Mouse (Mus musculus) intestine, embryonic 14.5 days (tissue): ENCODE results near the gene Tm4sf4. TPM values are rescaled to one million over a fixed set of nuclear protein-coding genes. Genes with fewer than 3 reads are reported as not detected.

Experiments used
- ATAC-seq: fragments of 200-750 bp; cut with Nextera tagmentation; replicated peaks from 2 replicates; pipeline ENCODE4 v1.8.0; 2017; ENCODE audit warnings: low read depth, moderate number of reproducible peaks, moderate TSS enrichment, moderate library complexity; ENCODE audit not compliant: low FRiP score, low TSS enrichment
- DNase-seq: peaks from one replicate; pipeline ENCODE4 v3.0.0-alpha.2; 2018; ENCODE audit warnings: low spot score
- H3K27ac ChIP-seq: fragments of 300-500 bp; sonication (generic); 2 replicates; pipeline ENCODE4 v1.5.1; 2014; ENCODE audit warnings: low read depth, mild to moderate bottlenecking, control low read depth
- H3K27me3 ChIP-seq: fragments of 300-500 bp; sonication (generic); replicated peaks from 2 replicates; pipeline ENCODE4 v1.6.1; 2014; ENCODE audit warnings: low read length, control low read depth; ENCODE audit not compliant: control insufficient read depth, insufficient read depth
- H3K36me3 ChIP-seq: fragments of 300-500 bp; sonication (generic); 2 replicates; pipeline ENCODE4 v1.6.1; 2014; ENCODE audit warnings: low read length, control low read depth; ENCODE audit not compliant: control insufficient read depth, insufficient read depth
- H3K4me1 ChIP-seq: fragments of 300-500 bp; sonication (generic); replicated peaks from 2 replicates; pipeline ENCODE4 v1.6.1; 2014; ENCODE audit warnings: low read length, control low read depth, mixed read lengths; ENCODE audit not compliant: control insufficient read depth, insufficient read depth
- H3K4me2 ChIP-seq: fragments of 300-500 bp; sonication (generic); 2 replicates; pipeline ENCODE4 v1.6.1; 2014; ENCODE audit warnings: low read length
- H3K4me3 ChIP-seq: fragments of 300-500 bp; sonication (generic); 2 replicates; pipeline ENCODE4 v1.5.1; 2014; ENCODE audit warnings: low read depth, low read length, control low read depth, mixed read lengths
- H3K9ac ChIP-seq: fragments of 300-500 bp; sonication (generic); 2 replicates; pipeline ENCODE4 v1.6.1; 2014; ENCODE audit warnings: mild to moderate bottlenecking, low read length
- H3K9me3 ChIP-seq: fragments of 300-500 bp; sonication (generic); 2 replicates; pipeline ENCODE4 v1.6.1; 2016; ENCODE audit warnings: low read length, control low read depth; ENCODE audit not compliant: control insufficient read depth
- WGBS: fragments of 180-500 bp; shearing (Covaris S2); extraction: QIAGEN DNeasy Blood & Tissue Kit; methylation state at CpG from one replicate; pipeline ENCODE4 v1.1.7; 2014; 5-methylcytosine and 5-hydroxymethylcytosine counted together
- polyA plus RNA-seq: library from polyadenylated mRNA; unstranded; fragments of >200 nt; fragmentation: Nextera tagmentation; extraction: Ambion mirVana; gene quantifications from 2 replicates; pipeline ENCODE4 v1.2.1, GENCODE M21; 2014

The Tm4sf4 gene
- 43.0 and 53.0 TPM in 2 replicates for polyA plus RNA-seq

DNA sequence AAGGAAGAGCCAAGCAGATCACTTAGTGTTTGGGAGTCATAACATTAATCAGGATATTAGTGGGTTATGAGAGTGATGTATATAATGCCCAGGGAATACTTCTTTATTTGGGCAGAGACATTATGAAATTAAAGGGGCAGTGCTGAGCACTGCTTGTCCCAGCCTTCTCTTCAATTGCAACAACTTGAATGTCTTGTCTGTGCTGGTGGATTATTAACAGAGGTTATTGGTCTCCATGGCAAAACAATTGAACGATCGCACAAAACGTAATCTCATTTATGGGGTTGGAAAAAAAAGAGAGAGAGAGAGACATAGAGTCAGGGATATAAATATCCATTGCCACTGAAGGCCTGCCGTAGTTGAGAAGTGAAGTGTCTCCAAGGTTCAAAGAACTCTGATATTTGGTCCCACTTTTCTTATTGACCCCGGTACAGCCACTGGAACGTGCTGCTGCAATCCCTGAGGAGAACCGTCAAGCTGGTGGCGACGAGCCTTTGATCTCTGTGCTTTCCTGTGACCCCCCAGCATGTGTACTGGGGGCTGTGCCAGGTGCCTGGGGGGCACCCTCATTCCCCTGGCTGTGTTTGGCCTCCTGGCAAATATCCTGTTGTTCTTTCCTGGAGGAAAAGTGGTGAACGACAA lies at the start of gene Tm4sf4:
Tm4sf4 (plus strand) TSS at position 226 of the 642 bp plus-strand sequence.
- no peaks in the 10 kb centered on the region for H3K36me3 ChIP-seq

GRCm38 (mm10) chr3:57386423-57386822 lies 38.7 kb upstream of the Tm4sf4 start:
- Histone ChIP-seq H3K9ac (no peak overlapping the region), H3K4me2 (no peak overlapping the region), H3K36me3 (no peaks in the 10 kb centered on the region), H3K4me1 (no peaks in the 10 kb centered on the region), H3K27me3 (no peaks in the 10 kb centered on the region), H3K9me3 (no peaks in the 10 kb centered on the region), H3K4me3 (no peak overlapping the region), H3K27ac (no peak overlapping the region)
- DNase-seq (no peak), ATAC-seq (no peak)
- 87% methylated on average over 6 of the region's 6 CpGs for WGBS

More for the DNA sequence above, at the start of gene Tm4sf4:
- Histone ChIP-seq H3K4me3 (peak within 1 kb of the TSS; percentile 18; the same call in 1 of the 2 replicates), H3K27ac (0 out of 2 replicates have a peak within 1 kb of the TSS, but pooled peaks have one; percentile 41), H3K9ac (no peak within 1 kb of the TSS), H3K9me3 (no peaks in the 10 kb centered on the region), H3K4me1 (0 out of 2 replicates have a peak, but pooled peaks cover 2% of the 10 kb centered on the region), H3K27me3 (no peaks in the 10 kb centered on the region), H3K4me2 (peak within 1 kb of the TSS; percentile 33)
- DNase-seq: peak; percentile 62
- peak; percentile 55 for ATAC-seq
- 63% methylated on average over 10 of the region's 10 CpGs for WGBS

DNA sequence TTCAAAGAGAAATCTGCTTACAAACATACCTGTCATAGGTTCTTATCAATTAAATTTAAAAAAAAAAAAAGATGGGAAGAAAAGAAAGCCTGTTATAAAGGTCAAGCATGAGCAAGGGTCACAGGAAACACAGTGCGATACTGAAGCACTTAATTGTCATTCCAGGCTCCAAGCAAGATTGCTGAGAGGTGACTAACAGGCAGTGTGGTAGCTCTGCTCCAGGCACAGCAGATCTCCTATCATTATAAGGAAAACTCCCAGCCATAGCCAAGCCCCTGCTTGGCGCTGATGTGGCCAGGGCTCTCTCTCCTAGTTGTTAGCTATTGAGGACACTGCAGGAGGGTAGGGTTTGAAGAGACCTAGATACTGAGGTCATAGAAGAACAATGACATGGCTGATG lies 38.2 kb upstream of the Tm4sf4 start:
- ATAC-seq: no peak

GRCm38 (mm10) chr3:57387593-57387992 lies 37.5 kb upstream of the Tm4sf4 start:
- no peak for ATAC-seq
- no peak overlapping the region for H3K4me3 ChIP-seq
- WGBS: 63% methylated on average over 2 of the region's 2 CpGs
- no peak overlapping the region for H3K27ac ChIP-seq
- H3K9ac ChIP-seq: no peak overlapping the region
- H3K4me1 ChIP-seq: no peaks in the 10 kb centered on the region
- H3K9me3 ChIP-seq: no peaks in the 10 kb centered on the region
- H3K27me3 ChIP-seq: no peaks in the 10 kb centered on the region
- no peaks in the 10 kb centered on the region for H3K36me3 ChIP-seq
- DNase-seq: no peak
- H3K4me2 ChIP-seq: no peak overlapping the region

More for the DNA sequence above, 38.2 kb upstream of the Tm4sf4 start:
- DNase-seq: no peak
- no peak overlapping the region for H3K27ac ChIP-seq
- WGBS: 80% methylated on average over 2 of the region's 2 CpGs
- H3K9me3 ChIP-seq: no peaks in the 10 kb centered on the region
- no peaks in the 10 kb centered on the region for H3K36me3 ChIP-seq
- no peaks in the 10 kb centered on the region for H3K27me3 ChIP-seq
- no peaks in the 10 kb centered on the region for H3K4me1 ChIP-seq
- no peak overlapping the region for H3K4me2 ChIP-seq
- H3K4me3 ChIP-seq: no peak overlapping the region
- no peak overlapping the region for H3K9ac ChIP-seq

DNA sequence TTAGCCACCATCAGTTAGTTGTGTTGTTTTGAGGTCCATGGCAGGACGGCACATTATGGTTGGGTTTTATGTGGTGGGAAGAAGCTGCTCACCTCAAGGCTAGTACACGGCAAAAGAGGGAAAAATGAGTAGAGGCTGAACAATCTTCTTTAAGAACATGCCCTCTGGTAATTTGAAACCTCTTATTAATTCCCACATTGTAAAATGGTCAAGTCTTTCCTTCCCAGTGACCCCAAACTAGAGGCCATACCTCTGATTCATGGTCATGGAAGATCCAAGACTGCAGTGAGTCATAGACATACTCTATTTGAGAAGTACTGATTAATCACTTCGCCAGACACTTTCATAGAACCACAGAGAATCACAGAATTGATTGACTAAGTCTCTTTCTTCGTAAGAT lies 13.6 kb upstream of the Tm4sf4 start:
- whole genome bisulfite sequencing: 86% methylated on average over 4 of the region's 4 CpGs
- Histone ChIP-seq H3K27me3 (no peaks in the 10 kb centered on the region), H3K4me1 (no peaks in the 10 kb centered on the region), H3K27ac (no peak overlapping the region), H3K9ac (no peak overlapping the region), H3K36me3 (no peaks in the 10 kb centered on the region), H3K9me3 (no peaks in the 10 kb centered on the region), H3K4me3 (no peak overlapping the region), H3K4me2 (no peak overlapping the region)
- no peak for ATAC-seq
- DNase-seq: no peak

DNA sequence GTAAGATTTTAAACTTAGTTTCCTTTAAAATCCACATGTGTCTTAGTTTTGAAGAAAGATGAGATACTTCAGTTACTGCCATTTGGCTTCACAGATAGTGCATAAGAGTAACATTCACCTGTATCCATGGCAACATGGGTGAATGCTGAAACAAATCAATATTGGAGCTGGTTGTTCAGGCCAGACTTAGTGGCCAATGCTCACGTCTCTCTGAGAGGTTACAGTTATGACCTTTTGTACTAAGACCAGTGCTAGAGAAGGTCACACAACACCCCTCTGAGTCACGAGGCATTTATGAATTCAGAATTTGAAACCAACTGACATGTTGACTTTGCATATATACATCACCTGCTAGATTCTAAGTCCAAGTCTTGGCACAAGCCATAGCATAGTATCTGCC lies 4.9 kb upstream of the Tm4sf4 start:
- DNase-seq (peak; percentile 16), ATAC-seq (no peak)
- H3K36me3 ChIP-seq: no peaks in the 10 kb centered on the region
- no peaks in the 10 kb centered on the region for H3K27me3 ChIP-seq
- no peak overlapping the region for H3K4me3 ChIP-seq
- H3K9me3 ChIP-seq: no peaks in the 10 kb centered on the region
- H3K4me2 ChIP-seq: no peak overlapping the region
- 74% methylated on average over 2 of the region's 2 CpGs for WGBS
- H3K9ac ChIP-seq: no peak overlapping the region
- no peaks in the 10 kb centered on the region for H3K4me1 ChIP-seq
- no peak overlapping the region for H3K27ac ChIP-seq

DNA sequence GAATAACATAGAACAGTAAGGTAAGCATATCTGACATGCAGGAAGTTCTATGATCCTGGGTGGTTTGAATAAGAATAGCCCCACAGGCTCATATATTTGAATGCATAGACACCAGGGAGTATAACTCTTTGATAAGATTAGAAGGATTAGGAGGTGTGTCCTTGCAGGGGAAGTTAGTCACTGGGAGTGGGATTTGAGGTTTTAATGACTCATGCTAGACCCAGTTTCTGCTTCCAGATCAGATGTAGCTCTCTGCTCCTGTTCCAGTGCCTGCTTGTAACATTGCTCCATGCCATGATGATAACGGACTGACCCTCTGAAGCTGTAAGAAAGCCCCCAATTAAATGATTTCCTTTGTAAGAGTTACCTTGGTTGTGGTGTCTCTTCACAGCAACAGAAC lies 4.5 kb upstream of the Tm4sf4 start:
- no peak overlapping the region for H3K9ac ChIP-seq
- no peak overlapping the region for H3K27ac ChIP-seq
- no peaks in the 10 kb centered on the region for H3K9me3 ChIP-seq
- no peaks in the 10 kb centered on the region for H3K4me1 ChIP-seq
- 92% methylated on average over 1 of the region's 1 CpGs for WGBS
- no peak overlapping the region for H3K4me3 ChIP-seq
- no peak for ATAC-seq
- no peak overlapping the region for H3K4me2 ChIP-seq
- no peaks in the 10 kb centered on the region for H3K27me3 ChIP-seq
- H3K36me3 ChIP-seq: no peaks in the 10 kb centered on the region
- peak; percentile 25 for DNase-seq

DNA sequence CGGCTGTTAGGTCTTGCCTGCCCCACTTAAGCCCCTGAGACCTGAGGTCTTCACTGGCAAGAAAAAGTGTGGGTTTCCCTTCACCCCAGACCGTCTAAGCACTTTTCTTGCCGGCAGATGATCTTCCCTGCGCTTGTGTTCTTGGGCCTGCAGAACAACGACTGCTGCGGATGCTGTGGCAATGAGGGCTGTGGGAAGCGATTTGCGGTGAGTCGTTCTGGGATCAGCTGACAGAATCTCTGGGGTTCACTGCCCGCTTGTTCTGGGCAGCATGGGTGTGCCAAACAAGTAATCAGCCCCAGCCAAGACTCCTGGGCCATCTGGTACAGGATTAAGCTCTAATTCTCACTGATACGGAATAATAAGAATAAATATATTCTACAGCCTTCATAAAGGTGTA lies 1.2 kb downstream of the Tm4sf4 start:
- WGBS: 75% methylated on average over 11 of the region's 11 CpGs
- Histone ChIP-seq H3K9ac (no peak overlapping the region), H3K9me3 (no peaks in the 10 kb centered on the region), H3K27ac (no peak overlapping the region), H3K4me2 (peak overlapping the region; percentile 33), H3K4me3 (0 out of 2 replicates have a peak overlapping the region, but pooled peaks have one; percentile 10), H3K27me3 (no peaks in the 10 kb centered on the region), H3K36me3 (no peaks in the 10 kb centered on the region), H3K4me1 (0 out of 2 replicates have a peak, but pooled peaks cover 2% of the 10 kb centered on the region)
- DNase-seq (peak; percentile 51), ATAC-seq (no peak)
